Mouse (Mus musculus) kidney, adult 18-20 months (tissue): ENCODE measurements around the gene Isg20l2.

Source experiments
- DNase-seq: peaks from one replicate; pipeline ENCODE4 v3.0.0; 2021

The Isg20l2 gene

GRCm38 (mm10) chr3:87948378-87949265 lies 18.5 kb downstream of the Isg20l2 start, which contains the start of gene Crabp2:
Gene Crabp2, plus strand, starts transcription at chr3:87948666.
- no peak for DNase-seq

- no peak for DNase-seq
These were observed 19.3 kb downstream of the Isg20l2 start for GRCm38 (mm10) chr3:87949266-87949954.

DNA sequence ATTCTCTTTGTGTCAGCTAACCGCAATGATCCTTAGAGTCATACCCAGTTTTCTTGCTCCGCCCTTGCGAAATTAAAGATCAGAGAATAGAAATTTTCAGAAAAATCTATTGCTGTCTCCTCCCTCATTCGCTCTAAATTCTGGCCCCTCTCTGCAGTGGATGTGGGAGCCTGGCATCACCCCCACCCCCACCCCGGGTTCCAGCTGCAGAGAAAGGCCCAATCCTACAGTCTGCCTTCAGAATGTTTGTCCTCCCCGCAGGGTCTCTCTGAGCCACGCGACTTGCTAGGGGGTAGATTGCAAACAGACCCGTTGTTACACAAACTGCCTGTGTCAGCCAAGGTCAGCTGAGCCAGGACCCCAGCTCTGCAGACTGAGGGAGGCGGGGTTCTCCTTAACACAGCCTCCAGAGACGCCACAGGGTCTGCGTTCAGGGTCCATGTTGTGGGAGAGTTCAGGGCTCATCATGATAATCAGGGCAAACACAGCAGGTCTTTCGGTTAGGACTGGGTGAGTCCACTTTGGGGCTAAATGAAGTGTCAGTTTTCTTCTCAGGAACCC lies 19.9 kb downstream of the Isg20l2 start:
- DNase-seq = no peak

DNA sequence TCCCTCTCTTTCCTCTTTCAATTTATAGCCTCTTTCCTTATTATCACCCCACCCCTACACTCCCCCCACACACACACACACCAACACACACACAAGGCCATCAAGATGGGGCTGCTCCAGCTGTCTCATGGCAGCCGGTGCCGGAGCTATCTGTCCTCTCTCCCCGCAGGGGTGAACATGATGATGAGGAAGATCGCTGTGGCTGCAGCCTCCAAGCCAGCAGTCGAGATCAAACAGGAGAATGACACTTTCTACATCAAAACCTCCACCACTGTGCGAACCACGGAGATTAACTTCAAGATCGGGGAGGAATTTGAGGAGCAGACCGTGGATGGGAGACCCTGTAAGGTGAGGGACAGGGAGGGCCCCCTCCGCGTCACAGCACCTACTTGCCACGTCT lies 21.8 kb downstream of the Isg20l2 start:
- DNase-seq = no peak

DNA sequence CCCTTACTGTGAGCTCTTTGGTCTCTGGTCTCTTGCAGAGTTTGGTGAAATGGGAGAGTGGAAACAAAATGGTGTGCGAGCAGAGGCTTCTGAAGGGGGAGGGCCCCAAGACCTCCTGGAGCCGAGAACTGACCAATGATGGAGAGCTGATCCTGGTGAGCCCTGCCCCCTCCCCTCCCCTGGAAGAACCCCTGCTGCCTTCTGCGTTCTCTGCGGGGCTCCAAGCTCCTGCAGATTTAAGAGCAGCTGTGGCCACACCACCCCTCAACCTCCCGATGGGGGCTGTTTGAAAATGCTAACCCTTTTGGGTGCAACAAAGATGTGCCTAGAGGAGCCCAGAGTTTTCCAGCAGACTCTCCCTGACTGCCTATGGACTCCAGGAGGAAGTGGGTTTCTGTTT lies 22.3 kb downstream of the Isg20l2 start:
- no peak for DNase-seq

DNA sequence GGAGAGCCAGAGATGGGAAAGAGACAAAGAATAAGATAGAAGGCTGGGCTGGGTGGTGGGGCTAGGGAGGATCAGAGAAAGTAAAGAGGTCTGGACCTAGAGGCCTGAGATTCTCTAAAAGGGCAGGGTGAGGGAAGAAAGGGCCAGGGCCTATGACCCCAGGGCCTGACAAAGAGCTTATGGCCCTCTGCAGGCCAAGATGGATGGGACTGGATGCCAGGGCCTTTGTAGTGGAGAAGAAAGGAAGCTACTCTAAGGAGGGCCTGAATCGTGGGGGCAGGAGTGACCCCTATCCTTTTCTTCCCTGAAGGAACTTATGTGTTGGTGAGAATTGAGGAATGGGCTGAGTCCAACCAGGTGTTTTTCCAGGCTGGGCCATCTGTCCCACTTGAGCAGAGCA lies 27.9 kb downstream of the Isg20l2 start:
- no peak for DNase-seq

GRCm38 (mm10) chr3:87958476-87958875 lies 28.4 kb downstream of the Isg20l2 start:
- no peak for DNase-seq

- DNase-seq = no peak
These were observed 28.9 kb downstream of the Isg20l2 start for GRCm38 (mm10) chr3:87958967-87959366.

- DNase-seq = no peak
These were observed 29.3 kb downstream of the Isg20l2 start for GRCm38 (mm10) chr3:87959371-87959770.

GRCm38 (mm10) chr3:87960191-87960585 lies 30.1 kb downstream of the Isg20l2 start:
- DNase-seq = no peak

DNA sequence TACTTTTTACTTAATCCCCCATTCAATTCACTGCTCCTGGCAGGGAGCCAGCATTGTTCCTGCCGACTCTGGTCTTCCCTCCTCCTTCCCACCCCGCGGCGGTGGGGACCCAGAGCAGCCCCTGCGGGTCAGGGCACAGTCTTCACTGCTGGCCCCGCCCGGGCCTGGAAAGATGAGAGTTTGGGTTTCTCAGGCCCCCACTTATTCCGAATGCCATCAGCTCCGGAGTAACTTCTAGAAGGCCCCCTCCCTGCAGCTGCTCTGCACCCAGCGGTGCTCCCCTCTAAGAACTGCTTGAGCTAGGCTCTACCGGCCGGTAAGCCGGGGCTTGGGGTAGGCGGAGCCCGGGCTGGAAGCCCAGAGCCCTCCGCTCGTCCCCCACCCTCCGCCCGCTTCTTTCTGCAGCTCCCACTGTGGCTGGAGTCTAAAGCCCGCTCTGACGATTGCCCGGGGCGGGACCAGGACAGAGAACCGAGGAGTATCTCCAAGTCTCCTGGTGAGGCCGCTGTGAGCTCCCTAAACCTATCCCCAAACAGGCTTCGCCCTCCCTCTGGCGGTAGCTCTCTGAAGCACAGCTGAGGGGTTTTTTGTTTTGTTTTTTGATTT lies 30.6 kb downstream of the Isg20l2 start:
- DNase-seq = peak; percentile 87

DNA sequence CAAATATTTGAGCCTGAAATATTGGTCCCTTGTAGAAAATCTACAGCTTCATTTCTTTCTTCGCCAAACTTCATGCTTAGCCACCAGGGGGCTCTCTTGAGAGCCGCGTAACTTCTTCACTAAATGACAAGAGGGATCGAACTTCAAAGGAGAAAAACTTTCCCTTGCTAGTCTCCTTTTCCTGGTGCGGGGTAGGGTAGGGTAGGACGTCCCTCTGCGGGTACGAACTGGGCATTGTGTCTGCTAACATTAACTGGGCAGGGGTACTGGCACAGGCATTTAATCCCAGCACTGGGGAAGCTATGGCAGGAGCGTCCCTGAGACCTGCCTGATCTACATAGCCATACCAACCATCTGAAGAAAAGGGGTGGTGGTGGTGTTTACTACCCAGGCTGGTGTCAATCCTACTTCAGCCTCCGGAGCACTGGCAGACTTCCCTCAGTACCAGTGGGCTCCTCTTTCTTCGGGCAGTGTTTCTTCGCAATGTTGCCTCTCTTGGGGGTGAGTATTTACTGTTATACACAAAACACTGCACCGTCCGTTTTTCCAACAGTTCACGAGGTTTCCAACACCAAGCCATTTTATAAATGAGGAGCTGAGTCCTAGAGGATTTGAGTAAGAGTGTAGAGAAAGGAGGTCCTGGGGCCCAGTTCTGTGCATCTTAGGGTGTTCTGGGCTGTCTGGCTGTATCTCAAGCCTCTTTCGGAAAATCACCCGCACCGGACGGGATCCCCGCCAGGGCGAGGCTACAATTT lies 40.2 kb downstream of the Isg20l2 start:
- peak; percentile 76 for DNase-seq

DNA sequence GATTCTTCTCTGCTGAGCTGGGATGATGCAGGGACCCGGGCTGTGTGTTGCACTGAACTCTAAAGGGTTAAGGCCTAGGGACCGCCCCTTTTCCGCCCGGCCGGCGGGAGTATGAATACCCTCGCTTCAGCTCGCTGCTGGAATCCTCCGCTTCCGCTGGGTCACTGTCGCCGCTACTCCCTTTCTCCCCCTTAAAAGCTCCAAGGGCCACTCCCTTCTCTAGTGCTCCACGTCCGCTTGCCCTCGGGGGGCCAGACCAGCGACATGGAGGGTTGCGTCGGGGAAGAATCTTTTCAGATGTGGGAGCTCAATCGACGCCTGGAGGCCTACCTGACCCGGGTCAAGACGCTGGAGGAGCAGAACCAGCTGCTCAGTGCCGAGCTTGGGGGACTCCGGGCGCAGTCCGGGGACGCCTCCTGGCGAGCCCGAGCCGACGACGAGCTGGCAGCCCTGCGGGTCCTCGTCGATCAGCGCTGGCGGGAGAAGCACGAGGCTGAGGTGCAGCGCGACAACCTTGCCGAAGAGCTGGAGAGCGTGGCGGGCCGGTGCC lies 40.9 kb downstream of the Isg20l2 start, which contains the start of gene Nes:
Gene Nes, plus strand, starts transcription at position 140 of the 550 bp plus-strand sequence.
- DNase-seq = peak; percentile 68

GRCm38 (mm10) chr3:87971489-87972202 lies 41.5 kb downstream of the Isg20l2 start:
- no peak for DNase-seq

DNA sequence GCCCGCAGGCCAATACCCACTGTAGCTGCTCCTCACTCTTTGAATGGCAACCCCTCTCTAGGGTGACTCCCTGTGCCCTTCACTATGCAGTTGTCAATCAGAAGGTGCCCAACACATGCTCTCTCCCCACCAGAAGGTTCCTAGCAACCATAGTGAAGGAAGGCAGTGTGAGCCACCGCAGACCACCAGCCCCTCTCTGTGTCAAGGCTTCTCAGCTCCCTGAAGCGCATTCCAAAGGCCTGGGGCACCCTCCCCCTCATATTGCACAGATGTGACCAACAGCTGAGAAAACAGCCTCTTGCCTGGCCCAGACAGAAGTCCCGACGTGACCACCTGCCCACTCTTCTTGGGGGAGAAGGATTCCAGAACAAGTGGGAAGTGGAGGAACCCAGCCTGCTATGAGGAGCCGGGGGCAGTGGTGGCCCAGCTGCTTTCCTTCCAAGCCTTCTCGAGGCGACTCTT lies 42.1 kb downstream of the Isg20l2 start:
- DNase-seq = no peak

- DNase-seq = no peak
These were observed 42.7 kb downstream of the Isg20l2 start for GRCm38 (mm10) chr3:87972776-87973175.

DNA sequence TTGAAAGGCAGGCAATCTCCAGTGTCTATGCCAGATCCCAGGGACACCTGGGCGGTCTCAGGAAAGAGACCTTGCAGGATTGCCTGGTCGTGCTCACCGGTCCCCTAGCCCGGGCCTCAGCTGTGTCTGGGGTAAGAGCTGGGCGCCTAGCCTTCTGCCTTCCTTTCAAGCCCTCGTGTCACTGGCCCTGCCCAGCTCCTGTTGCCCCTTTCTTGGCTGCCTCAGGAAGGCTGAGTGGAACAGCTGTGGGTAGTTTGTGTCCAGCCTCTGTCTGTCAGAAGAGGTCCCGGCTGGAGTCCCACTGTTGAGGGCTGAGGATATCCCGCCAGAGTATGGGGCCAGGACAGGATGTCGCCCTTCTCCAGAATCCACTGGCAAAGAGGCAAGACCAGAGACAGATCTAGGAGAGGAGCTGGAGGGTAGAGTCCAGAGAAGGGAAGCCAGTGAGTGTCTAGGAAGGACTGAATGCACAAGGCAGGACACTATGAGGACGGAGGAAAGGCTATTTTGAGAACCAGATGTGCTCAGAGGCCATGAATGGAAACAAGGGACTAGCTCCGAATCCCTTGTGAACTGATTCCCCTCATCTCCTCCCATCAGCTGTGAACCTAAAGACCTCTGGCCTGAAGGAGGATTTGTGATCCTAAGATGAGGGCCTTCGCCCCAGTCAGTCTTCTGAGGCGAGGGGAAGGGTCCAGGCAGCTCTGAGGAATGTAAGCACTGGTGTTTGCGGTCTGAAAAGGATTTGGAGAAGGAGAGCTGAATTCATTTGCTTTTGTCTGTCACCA lies 43.7 kb downstream of the Isg20l2 start:
- DNase-seq = no peak

- no peak for DNase-seq
These were observed 44.4 kb downstream of the Isg20l2 start for GRCm38 (mm10) chr3:87974381-87974987.

DNA sequence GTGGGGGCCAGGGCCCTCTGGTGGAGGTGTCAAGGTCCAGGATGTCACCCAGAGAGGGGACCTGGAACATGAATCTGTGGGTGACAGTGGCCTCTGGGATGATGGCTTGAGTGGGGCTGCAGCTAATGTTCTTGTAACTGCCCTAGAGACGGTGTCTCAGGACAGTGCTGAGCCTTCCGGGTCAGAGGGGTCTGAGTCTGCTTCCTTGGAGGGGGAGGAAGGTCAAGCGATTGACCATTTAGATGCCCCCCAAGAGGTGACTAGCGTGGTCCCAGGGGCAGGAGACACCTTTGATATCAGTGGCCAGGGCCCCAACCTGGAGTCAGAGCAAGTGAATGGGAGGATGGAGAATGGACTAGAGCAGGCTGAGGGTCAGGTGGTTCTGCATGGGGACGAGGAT lies 49.4 kb downstream of the Isg20l2 start:
- no peak for DNase-seq

DNA sequence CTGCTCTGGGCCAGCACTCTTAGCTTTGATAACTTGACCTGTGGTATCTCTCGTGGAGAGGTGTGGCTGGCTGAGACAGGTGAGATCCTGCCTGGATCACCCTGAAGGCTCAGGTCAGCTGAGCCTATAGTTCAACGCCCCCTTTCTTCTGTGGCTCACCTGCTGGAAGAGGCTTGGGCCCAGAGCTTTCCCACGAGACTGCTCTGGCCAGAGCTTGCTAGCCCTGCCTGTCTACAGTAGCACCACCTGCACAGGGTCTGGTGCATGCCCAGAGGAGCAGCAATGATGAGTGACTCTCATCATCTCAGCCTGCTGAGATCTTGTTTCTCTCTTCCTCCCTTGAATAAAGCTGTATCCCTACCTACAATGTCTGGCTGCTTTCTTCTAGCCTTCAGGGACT lies 50.0 kb downstream of the Isg20l2 start:
- no peak for DNase-seq
